Mouse (Mus musculus): ENCODE results near the gene Csrnp1.

Gene Csrnp1

GRCm38 (mm10) chr9:119976704-119977556 is 7.5 kb downstream of the Csrnp1 start:
- no peak for DNase-seq

- no peak for DNase-seq
Observed at GRCm38 (mm10) chr9:119975286-119975685, 9.2 kb downstream of the Csrnp1 start.

- DNase-seq = no peak
Observed at GRCm38 (mm10) chr9:119974609-119975008, 9.8 kb downstream of the Csrnp1 start.

- no peak for DNase-seq
Observed at GRCm38 (mm10) chr9:119973869-119974520, 10.5 kb downstream of the Csrnp1 start.

- no peak for DNase-seq
Observed at GRCm38 (mm10) chr9:119973281-119973680, 11.2 kb downstream of the Csrnp1 start.

GRCm38 (mm10) chr9:119972582-119972981 is 11.9 kb downstream of the Csrnp1 start:
- DNase-seq = peak; percentile 77

DNA sequence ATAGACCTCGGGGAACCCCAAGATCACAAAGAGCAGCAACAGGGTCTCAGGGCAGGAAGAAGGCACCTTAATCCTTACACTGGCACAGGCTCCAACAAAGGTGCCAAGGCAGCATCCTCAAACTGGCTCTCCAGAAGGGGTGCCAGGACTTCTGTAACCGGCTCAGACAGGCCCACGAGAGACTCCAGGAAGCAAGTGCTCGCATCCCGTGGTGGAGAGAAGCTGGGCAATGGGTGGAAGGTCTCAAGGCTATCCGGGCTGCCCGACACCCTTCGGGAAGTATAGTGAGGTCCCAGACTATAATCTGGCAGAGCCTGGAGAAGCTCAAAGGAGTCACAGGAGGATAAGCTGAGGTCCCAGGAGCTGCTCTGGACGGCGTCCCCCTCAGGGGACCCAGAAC is 12.3 kb downstream of the Csrnp1 start:
- peak; percentile 59 for DNase-seq

DNA sequence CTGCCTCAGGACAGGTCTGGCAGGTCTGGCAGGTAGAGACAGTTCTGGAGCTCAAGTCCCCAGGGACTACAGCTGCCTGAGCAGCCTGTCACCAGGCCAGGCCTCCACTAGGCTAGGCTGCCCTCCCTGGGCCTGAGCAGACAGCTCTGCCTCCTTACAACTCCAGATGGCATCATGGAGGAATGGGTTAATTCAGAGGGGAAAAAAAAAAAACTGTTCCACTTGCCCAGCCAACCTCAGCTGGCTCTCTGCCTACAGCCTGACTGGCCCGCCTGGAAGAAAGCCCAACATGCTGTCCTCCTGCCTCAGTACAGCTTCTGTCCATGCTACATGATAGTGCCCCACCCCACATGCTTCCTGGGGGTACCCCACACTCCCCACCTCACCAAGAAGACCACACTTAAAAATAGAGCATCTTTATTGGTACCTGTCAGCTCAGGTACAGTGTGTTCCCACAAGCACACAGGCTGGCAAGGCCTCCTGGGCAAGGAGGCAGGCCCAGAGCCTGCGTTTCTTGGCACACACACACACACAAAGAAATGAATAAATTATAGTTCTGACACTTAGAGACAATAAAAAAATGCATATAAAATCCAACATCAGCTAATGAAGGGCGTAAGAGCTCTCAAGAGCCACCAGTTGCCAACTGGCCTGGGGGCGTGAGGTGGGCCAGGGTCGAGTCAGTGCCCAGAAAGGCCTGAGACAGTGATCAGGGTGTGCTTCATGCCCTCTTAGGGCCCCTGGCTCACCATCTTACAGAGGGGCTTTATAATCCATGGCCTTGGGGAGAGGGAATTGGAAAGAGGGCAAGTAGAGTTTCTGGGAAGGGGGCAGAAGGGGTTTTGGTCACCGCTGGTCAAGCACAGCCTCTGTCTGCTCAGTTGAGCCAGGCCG is 13.4 kb downstream of the Csrnp1 start:
- peak; percentile 89 for DNase-seq

DNA sequence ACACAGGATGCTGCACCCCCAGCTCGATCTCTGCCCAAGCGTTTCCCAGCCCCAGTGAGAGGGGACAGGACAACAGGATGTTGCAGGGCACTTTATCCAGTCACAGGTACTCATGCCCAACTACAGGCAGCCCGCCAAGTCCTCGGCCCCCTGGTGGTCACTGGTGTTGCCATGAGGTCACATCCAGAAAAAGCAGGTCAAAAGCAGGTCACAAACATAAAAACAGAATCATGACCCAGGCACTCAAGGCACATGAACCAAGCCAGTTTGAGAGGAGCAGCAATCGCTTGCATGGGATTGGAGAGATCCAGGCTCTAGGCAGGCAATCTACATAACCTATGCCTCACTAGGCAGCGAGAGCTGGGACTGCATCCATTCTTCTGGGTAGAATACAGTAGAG is 14.2 kb downstream of the Csrnp1 start:
- DNase-seq = peak; percentile 80

DNA sequence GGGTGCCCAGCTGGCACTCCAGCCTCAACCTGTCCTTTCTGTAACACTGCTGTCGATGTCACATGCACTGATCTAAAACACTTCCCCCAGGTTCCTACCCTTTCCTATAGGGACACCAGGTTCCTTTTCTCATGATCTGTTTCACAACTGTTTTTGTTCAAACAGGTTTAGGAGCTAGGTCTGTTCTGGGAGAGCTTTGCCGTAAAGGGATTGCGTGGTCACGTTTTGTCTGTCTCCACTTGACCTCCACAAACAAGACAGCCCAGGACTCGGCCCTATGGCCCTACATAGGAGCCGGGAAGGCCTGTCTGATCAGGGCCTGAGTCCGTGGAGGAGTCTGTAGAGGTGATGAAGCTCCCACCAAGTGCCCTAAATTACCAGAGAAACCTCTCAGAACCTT is 14.6 kb downstream of the Csrnp1 start:
- DNase-seq = no peak

GRCm38 (mm10) chr9:119966221-119966910 is 18.1 kb downstream of the Csrnp1 start:
- no peak for DNase-seq

GRCm38 (mm10) chr9:119965186-119965585 is 19.3 kb downstream of the Csrnp1 start:
- DNase-seq = no peak

DNA sequence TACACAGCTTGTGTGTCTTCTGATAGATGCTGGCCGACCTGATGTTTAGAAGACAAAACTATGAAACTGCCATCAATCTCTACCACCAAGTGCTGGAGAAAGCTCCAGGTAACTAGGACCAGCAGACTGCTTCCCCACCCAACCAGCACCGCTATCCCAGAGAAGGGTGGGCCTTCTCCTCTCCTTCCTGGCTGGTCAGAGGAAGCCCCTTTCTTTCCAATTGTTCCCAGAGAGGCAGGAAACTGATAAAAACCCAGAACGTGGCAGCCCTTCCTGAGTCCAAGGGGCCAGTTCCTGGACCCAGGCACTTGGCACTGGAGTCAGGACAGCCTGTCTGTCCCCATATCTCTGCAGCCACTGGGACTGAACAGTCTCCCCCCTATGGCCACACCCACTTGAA is 20.3 kb downstream of the Csrnp1 start:
- no peak for DNase-seq

DNA sequence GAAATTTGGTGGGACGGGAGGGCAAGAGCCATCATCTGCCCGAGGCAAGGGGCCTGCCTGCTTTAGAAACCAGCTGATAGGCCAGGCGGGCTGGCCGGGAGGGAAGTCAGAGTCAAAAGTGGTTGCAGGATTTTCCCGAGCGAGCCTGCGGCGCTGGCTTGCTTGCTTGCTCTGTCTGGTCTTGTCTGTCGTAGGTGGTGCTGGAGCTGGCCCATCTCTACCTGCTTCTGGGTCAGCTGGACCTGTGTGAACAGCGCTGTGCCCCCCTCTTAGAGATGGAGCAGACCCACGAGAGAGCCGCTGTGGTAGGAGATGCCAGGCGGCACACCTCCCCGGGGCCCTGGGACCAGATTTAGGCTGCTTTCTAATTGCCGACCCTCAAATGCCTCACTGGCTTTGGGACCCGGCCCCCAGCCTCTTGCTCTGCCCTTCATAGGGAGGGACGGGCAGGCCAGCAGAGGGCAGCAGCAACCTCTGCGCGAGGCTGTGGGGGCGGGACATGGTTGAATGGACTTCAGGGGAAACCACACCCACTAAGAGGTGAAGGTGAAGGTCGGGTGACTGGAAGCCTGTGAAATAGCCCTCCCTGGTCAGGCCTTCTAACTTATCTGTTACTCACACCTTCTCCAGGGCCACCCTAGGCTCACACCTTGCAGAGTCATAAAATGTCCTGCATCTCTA is 21.3 kb downstream of the Csrnp1 start:
- no peak for DNase-seq

DNA sequence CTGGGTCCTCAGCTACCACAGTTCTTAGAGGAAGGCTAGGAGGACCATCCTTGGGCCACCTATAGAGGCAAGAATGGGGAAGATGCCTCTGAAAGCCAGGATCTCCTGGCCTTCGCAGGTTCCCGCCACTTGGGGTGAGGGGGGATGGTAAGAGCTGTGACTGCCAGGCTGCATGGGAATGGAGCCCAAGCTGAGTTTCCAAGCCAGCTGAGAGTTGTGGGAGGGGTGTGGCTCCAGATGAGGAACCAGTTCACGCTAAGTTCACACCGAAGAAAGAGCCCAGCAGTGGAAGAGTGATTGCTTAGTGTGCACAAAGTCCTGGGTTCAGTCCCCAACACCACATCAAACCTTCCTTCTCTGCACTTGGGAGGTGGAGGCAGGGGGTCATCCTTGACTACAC is 22.2 kb downstream of the Csrnp1 start:
- DNase-seq = no peak

DNA sequence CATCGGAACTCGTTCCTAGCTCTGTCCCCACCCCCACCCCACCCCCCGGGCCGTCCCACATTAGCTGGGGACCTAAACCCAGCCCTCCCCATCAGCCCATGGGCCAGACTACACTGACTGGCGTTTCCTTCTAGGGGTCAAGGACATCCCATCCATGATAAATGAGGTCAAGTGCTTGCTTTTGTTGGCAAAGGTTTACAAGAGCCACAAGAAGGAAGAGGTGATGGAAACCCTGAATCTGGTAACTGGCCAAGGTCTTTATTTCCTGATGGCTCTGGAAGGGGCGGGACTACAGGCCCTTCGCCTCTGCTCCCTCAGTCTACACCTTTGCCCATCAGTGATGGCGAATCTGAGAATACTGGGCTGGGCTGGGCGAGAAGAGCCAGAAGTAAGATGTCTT is 25.6 kb downstream of the Csrnp1 start:
- DNase-seq = no peak

DNA sequence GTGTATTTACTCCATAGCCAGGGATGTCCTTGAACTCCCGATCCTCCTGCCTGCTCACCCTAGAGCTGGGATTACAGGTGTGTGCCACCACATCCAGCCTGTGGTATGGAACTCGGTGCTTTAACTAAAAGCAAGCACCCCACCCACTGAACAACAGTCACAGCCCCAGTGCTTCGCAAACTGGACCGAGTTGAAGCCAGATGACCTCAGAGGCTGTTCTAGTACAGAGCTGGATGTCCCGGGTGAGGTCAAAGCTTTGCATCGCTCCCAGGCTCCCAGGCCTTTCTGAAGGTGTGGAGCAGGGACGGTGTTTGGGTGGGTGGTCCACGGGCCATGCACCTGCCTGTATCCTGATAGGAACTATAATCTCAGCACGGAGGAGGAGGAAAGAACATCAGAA is 33.1 kb downstream of the Csrnp1 start:
- no peak for DNase-seq

DNA sequence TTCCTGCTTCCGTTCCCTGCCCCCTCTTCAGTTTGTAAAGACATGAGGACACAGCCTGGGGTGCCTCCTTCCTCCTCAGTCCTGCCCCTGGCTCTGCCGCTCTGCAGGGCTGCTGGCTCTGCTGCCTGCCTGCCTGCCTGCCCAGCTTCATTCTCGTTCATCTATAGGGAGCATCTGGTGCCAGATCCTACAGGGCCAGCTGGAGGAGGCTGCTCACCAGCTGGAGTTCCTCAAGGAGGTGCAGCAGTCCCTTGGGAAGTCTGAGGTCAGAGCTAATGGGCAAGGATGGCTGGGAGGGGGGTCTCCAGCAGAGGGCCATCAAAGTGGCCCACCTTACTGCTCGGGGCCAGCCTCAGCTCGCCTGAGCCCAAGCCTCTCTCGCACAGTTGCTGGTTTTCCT is 34.0 kb downstream of the Csrnp1 start:
- DNase-seq = no peak

- DNase-seq = no peak
Observed at GRCm38 (mm10) chr9:119948804-119949203, 35.7 kb downstream of the Csrnp1 start.

DNA sequence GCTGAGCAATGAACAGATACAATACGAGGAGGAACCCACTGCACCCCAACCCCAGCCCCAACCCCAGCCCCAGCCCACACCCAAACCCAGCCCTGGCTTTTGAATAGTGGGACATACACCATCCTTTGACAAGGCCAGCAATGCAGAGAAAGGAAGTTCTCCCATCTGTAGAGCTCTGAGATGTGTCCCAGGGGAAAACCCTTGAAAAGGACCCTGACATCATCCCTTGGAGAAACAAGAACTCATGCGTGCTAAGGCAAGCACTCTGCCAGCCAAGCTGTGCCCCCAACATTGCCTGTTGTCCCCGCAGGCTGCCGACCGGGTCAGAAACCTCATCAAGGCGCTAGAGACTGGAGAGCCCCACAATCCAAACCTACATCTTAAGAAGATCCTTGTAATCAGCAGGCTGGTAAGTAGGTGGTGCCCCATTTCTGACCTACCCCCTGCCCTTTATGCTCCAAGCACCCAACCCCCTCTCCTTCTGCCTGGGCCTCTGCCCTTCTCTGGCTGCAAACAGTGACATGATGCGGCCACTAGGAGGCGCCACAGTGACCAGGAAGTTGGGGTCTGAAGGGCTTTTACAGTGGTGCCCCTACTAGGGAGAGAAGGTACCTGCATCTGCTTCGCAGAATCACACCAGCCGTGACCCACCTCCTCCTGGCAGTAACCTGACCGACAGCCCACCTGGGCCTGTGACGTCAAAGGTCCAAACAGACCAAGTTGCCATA is 39.1 kb downstream of the Csrnp1 start:
- no peak for DNase-seq

- DNase-seq = no peak
Observed at GRCm38 (mm10) chr9:119943326-119943725, 41.1 kb downstream of the Csrnp1 start.

All from cerebellum, adult 9-10 months (tissue).